Mouse (Mus musculus) heart, embryonic 15.5 days (tissue): ENCODE results near the gene Plk5. TPM values are rescaled to one million over a fixed set of nuclear protein-coding genes. Genes with fewer than 3 reads are reported as not detected.
"Not testable (repeated sequence)": the region's sequence is repeated elsewhere in the genome, so short reads cannot be mapped to it uniquely, and the experiment has no call there.

ENCODE experiments used
- ATAC-seq: fragments of 200-750 bp; cut with Nextera tagmentation; replicated peaks from 2 replicates; pipeline ENCODE4 v1.8.0; 2017; ENCODE audit warnings: low read depth, moderate TSS enrichment; ENCODE audit not compliant: insufficient number of reproducible peaks, insufficient read depth, low FRiP score
- H3K27ac ChIP-seq: fragments of 300-500 bp; sonication (generic); 2 replicates; pipeline ENCODE4 v1.5.1; 2015; ENCODE audit warnings: mild to moderate bottlenecking, inconsistent platforms
- H3K27me3 ChIP-seq: fragments of 300-500 bp; sonication (generic); 2 replicates; pipeline ENCODE4 v1.6.1; 2015; ENCODE audit warnings: inconsistent platforms
- H3K36me3 ChIP-seq: fragments of 300-500 bp; sonication (generic); 2 replicates; pipeline ENCODE4 v1.6.1; 2015; ENCODE audit warnings: mild to moderate bottlenecking, inconsistent platforms
- H3K4me1 ChIP-seq: fragments of 300-500 bp; sonication (generic); replicated peaks from 2 replicates; pipeline ENCODE4 v1.6.1; 2015; ENCODE audit warnings: inconsistent platforms
- H3K4me2 ChIP-seq: fragments of 300-500 bp; sonication (generic); 2 replicates; pipeline ENCODE4 v1.6.1; 2015; ENCODE audit warnings: inconsistent platforms, mild to moderate bottlenecking, moderate library complexity
- H3K4me3 ChIP-seq: fragments of 300-500 bp; sonication (generic); 2 replicates; pipeline ENCODE4 v1.5.1; 2015; ENCODE audit warnings: mild to moderate bottlenecking, inconsistent platforms
- H3K9ac ChIP-seq: fragments of 300-500 bp; sonication (generic); 2 replicates; pipeline ENCODE4 v1.6.1; 2015; ENCODE audit warnings: mild to moderate bottlenecking, inconsistent platforms
- H3K9me3 ChIP-seq: fragments of 300-500 bp; sonication (generic); replicated peaks from 2 replicates; pipeline ENCODE4 v1.6.1; 2016; ENCODE audit warnings: inconsistent platforms
- WGBS: fragments of 180-500 bp; shearing (Covaris S2); methylation state at CpG from one replicate; pipeline ENCODE4 v1.1.7; 2015; ENCODE audit warnings: mixed read lengths; 5-methylcytosine and 5-hydroxymethylcytosine counted together
- polyA plus RNA-seq: library from polyadenylated mRNA; unstranded; fragments of >200 nt; fragmentation: Nextera tagmentation; extraction: Ambion mirVana; gene quantifications from 2 replicates; pipeline ENCODE4 v1.2.1, GENCODE M21; 2015

Gene Plk5
- polyA plus RNA-seq, 1 experiment from 2014 or later, result 0.06 TPM

GRCm38 (mm10) chr10:80345929-80346328, 10.3 kb upstream of the Plk5 start:
- WGBS, result 79% methylated on average over 6 of the region's 6 CpGs

GRCm38 (mm10) chr10:80347514-80347967, 8.7 kb upstream of the Plk5 start:
- Histone ChIP-seq H3K4me1 (peaks cover 50% of the 10 kb centered on the region), H3K9me3 (no peaks in the 10 kb centered on the region), H3K9ac (peak overlapping the region; percentile 61), H3K27ac (0 out of 2 replicates have a peak overlapping the region, but pooled peaks have one; percentile 31), H3K36me3 (no peaks in the 10 kb centered on the region), H3K27me3 (peaks cover 98% of the 10 kb centered on the region), H3K4me3 (peak overlapping the region; percentile 52), H3K4me2 (peak overlapping the region; percentile 82)
- ATAC-seq, result no peak
- WGBS, result 12% methylated on average over 17 of the region's 17 CpGs

More at GRCm38 (mm10) chr10:80345929-80346328, 10.3 kb upstream of the Plk5 start:
- Histone ChIP-seq H3K4me1 (peaks cover 61% of the 10 kb centered on the region), H3K27me3 (peaks cover 98% of the 10 kb centered on the region)
- not testable (repeated sequence) for H3K9me3 ChIP-seq, H3K4me3 ChIP-seq, ATAC-seq, H3K27ac ChIP-seq, H3K36me3 ChIP-seq, H3K9ac ChIP-seq, H3K4me2 ChIP-seq

GRCm38 (mm10) chr10:80348244-80348781, 7.9 kb upstream of the Plk5 start, which contains the start of gene Adamtsl5:
Gene Adamtsl5 (minus strand): TSS chr10:80348412.
- Histone ChIP-seq H3K27ac (peak within 1 kb of the TSS; percentile 31), H3K36me3 (no peaks in the 10 kb centered on the region), H3K4me1 (peaks cover 42% of the 10 kb centered on the region), H3K27me3 (peaks cover 98% of the 10 kb centered on the region), H3K9me3 (no peaks in the 10 kb centered on the region), H3K4me2 (peak within 1 kb of the TSS; percentile 82), H3K4me3 (peak within 1 kb of the TSS; percentile 52), H3K9ac (peak within 1 kb of the TSS; percentile 61)
- ATAC-seq, result peak; percentile 51
- whole genome bisulfite sequencing, result under 1% methylated on average over 42 of the region's 42 CpGs

- Histone ChIP-seq H3K9me3 (no peaks in the 10 kb centered on the region), H3K4me1 (peaks cover 36% of the 10 kb centered on the region), H3K4me2 (peak overlapping the region; percentile 82), H3K27ac (no peak overlapping the region), H3K27me3 (peaks cover 98% of the 10 kb centered on the region), H3K36me3 (no peaks in the 10 kb centered on the region), H3K9ac (peak overlapping the region; percentile 61; the same call in 1 of the 2 replicates), H3K4me3 (peak overlapping the region; percentile 52)
- ATAC-seq, result no peak
- WGBS, result 18% methylated on average over 26 of the region's 26 CpGs
Measured at GRCm38 (mm10) chr10:80348981-80349380, 7.3 kb upstream of the Plk5 start.

GRCm38 (mm10) chr10:80350292-80350691, 6.0 kb upstream of the Plk5 start:
- peak; percentile 73 for ATAC-seq
- H3K27ac ChIP-seq, result no peak overlapping the region
- peaks cover 97% of the 10 kb centered on the region for H3K27me3 ChIP-seq
- no peaks in the 10 kb centered on the region for H3K9me3 ChIP-seq
- H3K36me3 ChIP-seq, result no peaks in the 10 kb centered on the region
- peaks cover 24% of the 10 kb centered on the region for H3K4me1 ChIP-seq
- no peak overlapping the region for H3K4me3 ChIP-seq
- 4% methylated on average over 7 of the region's 7 CpGs for WGBS
- H3K4me2 ChIP-seq, result no peak overlapping the region
- no peak overlapping the region for H3K9ac ChIP-seq

- H3K27me3 ChIP-seq, result peaks cover 98% of the 10 kb centered on the region
- WGBS, result 31% methylated on average over 11 of the region's 11 CpGs
- H3K27ac ChIP-seq, result no peak overlapping the region
- peaks cover 33% of the 10 kb centered on the region for H3K4me1 ChIP-seq
- no peak overlapping the region for H3K4me3 ChIP-seq
- no peaks in the 10 kb centered on the region for H3K9me3 ChIP-seq
- ATAC-seq, result no peak
- H3K4me2 ChIP-seq, result no peak overlapping the region
- H3K9ac ChIP-seq, result no peak overlapping the region
- H3K36me3 ChIP-seq, result no peaks in the 10 kb centered on the region
Measured at GRCm38 (mm10) chr10:80351896-80352295, 4.4 kb upstream of the Plk5 start.

GRCm38 (mm10) chr10:80352727-80353126, 3.5 kb upstream of the Plk5 start:
- 40% methylated on average over 8 of the region's 8 CpGs for WGBS
- no peak overlapping the region for H3K27ac ChIP-seq
- no peak overlapping the region for H3K9ac ChIP-seq

GRCm38 (mm10) chr10:80355431-80355830, 828 bp upstream of the Plk5 start:
- no peak overlapping the region for H3K4me2 ChIP-seq
- H3K36me3 ChIP-seq, result no peaks in the 10 kb centered on the region
- H3K9ac ChIP-seq, result no peak overlapping the region
- H3K27me3 ChIP-seq, result peaks cover 99% of the 10 kb centered on the region
- no peaks in the 10 kb centered on the region for H3K9me3 ChIP-seq
- no peak overlapping the region for H3K4me3 ChIP-seq
- 12% methylated on average over 9 of the region's 9 CpGs for WGBS
- H3K4me1 ChIP-seq, result peaks cover 17% of the 10 kb centered on the region
- no peak overlapping the region for H3K27ac ChIP-seq
- no peak for ATAC-seq

More at GRCm38 (mm10) chr10:80352727-80353126, 3.5 kb upstream of the Plk5 start:
- H3K4me3 ChIP-seq, result no peak overlapping the region
- H3K9me3 ChIP-seq, result no peaks in the 10 kb centered on the region
- peaks cover 98% of the 10 kb centered on the region for H3K27me3 ChIP-seq
- no peak overlapping the region for H3K4me2 ChIP-seq
- ATAC-seq, result no peak
- H3K4me1 ChIP-seq, result peaks cover 29% of the 10 kb centered on the region
- H3K36me3 ChIP-seq, result no peaks in the 10 kb centered on the region

GRCm38 (mm10) chr10:80356737-80357136, 478 bp downstream of the Plk5 start:
- peak overlapping the region; percentile 27 for H3K4me3 ChIP-seq
- H3K27me3 ChIP-seq, result peaks cover 94% of the 10 kb centered on the region
- peaks cover 16% of the 10 kb centered on the region for H3K4me1 ChIP-seq
- H3K9ac ChIP-seq, result no peak overlapping the region
- ATAC-seq, result no peak
- peak overlapping the region; percentile 58 for H3K4me2 ChIP-seq
- H3K9me3 ChIP-seq, result no peaks in the 10 kb centered on the region
- WGBS, result 3% methylated on average over 34 of the region's 34 CpGs
- H3K36me3 ChIP-seq, result no peaks in the 10 kb centered on the region
- no peak overlapping the region for H3K27ac ChIP-seq

GRCm38 (mm10) chr10:80357336-80357735, 1.1 kb downstream of the Plk5 start:
- peaks cover 88% of the 10 kb centered on the region for H3K27me3 ChIP-seq
- no peak overlapping the region for H3K4me2 ChIP-seq
- H3K4me1 ChIP-seq, result peaks cover 16% of the 10 kb centered on the region
- H3K9me3 ChIP-seq, result no peaks in the 10 kb centered on the region
- WGBS, result 28% methylated on average over 7 of the region's 7 CpGs
- no peak overlapping the region for H3K4me3 ChIP-seq
- ATAC-seq, result no peak
- no peak overlapping the region for H3K9ac ChIP-seq
- no peak overlapping the region for H3K27ac ChIP-seq
- H3K36me3 ChIP-seq, result no peaks in the 10 kb centered on the region

GRCm38 (mm10) chr10:80357994-80358639, 1.9 kb downstream of the Plk5 start:
- ATAC-seq, result 0 out of 2 replicates have a peak, but pooled peaks have one; percentile 10
- 8% methylated on average over 31 of the region's 31 CpGs for WGBS
- peak overlapping the region; percentile 27 for H3K4me3 ChIP-seq
- H3K27ac ChIP-seq, result no peak overlapping the region
- H3K9ac ChIP-seq, result no peak overlapping the region
- H3K4me1 ChIP-seq, result peaks cover 16% of the 10 kb centered on the region
- peaks cover 84% of the 10 kb centered on the region for H3K27me3 ChIP-seq
- H3K36me3 ChIP-seq, result no peaks in the 10 kb centered on the region
- no peaks in the 10 kb centered on the region for H3K9me3 ChIP-seq
- H3K4me2 ChIP-seq, result peak overlapping the region; percentile 49
